In the genomic region with DNA sequence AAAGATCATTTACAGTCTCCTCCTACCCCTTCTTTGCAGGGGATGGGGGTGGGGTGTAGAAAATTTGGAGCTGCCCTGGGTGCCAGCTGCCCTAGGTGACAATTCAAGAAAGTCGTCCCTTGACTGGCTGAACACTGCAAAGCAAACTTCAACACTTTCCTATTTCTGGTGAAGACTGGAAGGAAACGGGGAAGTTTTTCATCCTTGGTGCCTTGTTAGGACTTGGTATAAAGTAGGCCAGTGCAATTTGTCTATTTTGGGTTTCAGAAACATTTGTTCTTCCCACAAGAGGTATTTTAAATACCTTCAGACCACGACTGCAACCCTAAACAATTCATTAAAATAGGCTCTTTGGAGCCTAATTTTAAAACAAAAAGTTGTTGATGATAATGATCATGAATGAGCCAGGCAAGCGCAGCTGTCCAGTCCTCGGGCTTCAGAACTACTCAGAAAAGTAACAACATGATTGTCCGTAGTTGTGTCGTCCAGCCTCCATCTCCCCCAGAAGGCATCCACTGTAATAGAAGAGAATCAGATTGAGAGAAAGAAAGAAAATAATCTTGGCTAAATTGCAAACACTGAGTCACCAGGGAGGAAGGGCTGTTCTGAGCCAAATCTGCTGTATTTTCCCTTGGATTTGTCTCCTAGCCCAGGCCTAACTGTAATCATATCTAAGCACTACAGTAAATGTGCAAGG, we compare ENCODE assay signal across 14 mouse cellular contexts.
DNase-seq lines count a peak whose midpoint lies in the region; ATAC-seq lines count a peak whose summit lies in the region.
"Had no signal": no experiment of that assay in that cellular context is flagged by ENCODE, and none has a peak within 500 bp of the region (broad histone marks: within the 10 kb centered on the region; RNA-seq: fewer than 3 reads in every experiment).

No protein-coding gene starts in this region.

- H3K4me3 ChIP-seq in embryonic facial prominence, embryonic 14.5 days (ENCODE audit: low read depth, low read length) = no peak overlapping the region
- no peak overlapping the region for H3K4me3 ChIP-seq in limb, embryonic 15.5 days
- H3K4me3 ChIP-seq in midbrain, embryonic 16.5 days (ENCODE audit: low read depth, low read length) = no peak overlapping the region
- no peak overlapping the region for H3K4me3 ChIP-seq in heart, embryonic 11.5 days (ENCODE audit: low read depth, low read length)
- H3K4me3 ChIP-seq: forebrain, embryonic 15.5 days had no signal

- peak overlapping the region; percentile 76; the same call in 1 of the 2 replicates for H3K27ac ChIP-seq in embryonic facial prominence, embryonic 14.5 days (replicated peaks; ENCODE audit: low read depth, low read length)
- peak overlapping the region; percentile 75 for H3K27ac ChIP-seq in limb, embryonic 15.5 days
- H3K27ac ChIP-seq in midbrain, embryonic 16.5 days (ENCODE audit: low read length) = no peak overlapping the region
- H3K27ac ChIP-seq in heart, embryonic 11.5 days (ENCODE audit: low read depth, low read length) = no peak overlapping the region
- H3K27ac ChIP-seq: forebrain, embryonic 15.5 days; hindbrain, embryonic 14.5 days had no signal

- ATAC-seq in frontal cortex, adult (ENCODE audit: low TSS enrichment) = peak; percentile 73
- ATAC-seq in embryonic facial prominence, embryonic 14.5 days (ENCODE audit: low read depth) = peak; percentile 60; the same call in 1 of the 2 replicates
- no peak for ATAC-seq in limb, embryonic 15.5 days (ENCODE audit: insufficient number of reproducible peaks, low FRiP score, low TSS enrichment, low read depth)
- no peak for ATAC-seq in midbrain, embryonic 16.5 days
- ATAC-seq in heart, embryonic 11.5 days (replicated peaks; ENCODE audit: insufficient number of reproducible peaks, low FRiP score, low TSS enrichment) = no peak
- ATAC-seq: activated CD4-positive, CD25-positive, alpha-beta regulatory T cell, adult 4 months; forebrain, embryonic 15.5 days had no signal

- H3K27me3 ChIP-seq in embryonic facial prominence, embryonic 14.5 days (replicated peaks; ENCODE audit: control insufficient read depth, insufficient read depth, low read length) = no peaks in the 10 kb centered on the region
- no peaks in the 10 kb centered on the region for H3K27me3 ChIP-seq in limb, embryonic 15.5 days
- H3K27me3 ChIP-seq in midbrain, embryonic 16.5 days (ENCODE audit: control insufficient read depth, insufficient read depth, low read depth, low read length) = no peaks in the 10 kb centered on the region
- H3K27me3 ChIP-seq in heart, embryonic 11.5 days (ENCODE audit: control insufficient read depth, insufficient read depth, low read length) = no peaks in the 10 kb centered on the region
- H3K27me3 ChIP-seq: forebrain, embryonic 15.5 days had no signal

- no peak overlapping the region for H3K4me2 ChIP-seq in embryonic facial prominence, embryonic 14.5 days (ENCODE audit: low read depth, low read length)
- no peak overlapping the region for H3K4me2 ChIP-seq in limb, embryonic 15.5 days
- H3K4me2 ChIP-seq in midbrain, embryonic 16.5 days (ENCODE audit: low read length) = no peak overlapping the region
- H3K4me2 ChIP-seq in heart, embryonic 11.5 days = no peak overlapping the region
- H3K4me2 ChIP-seq: forebrain, embryonic 15.5 days; hindbrain, embryonic 14.5 days had no signal

- no peaks in the 10 kb centered on the region for H3K36me3 ChIP-seq in embryonic facial prominence, embryonic 14.5 days (ENCODE audit: control insufficient read depth, insufficient read depth, low read length)
- H3K36me3 ChIP-seq in limb, embryonic 15.5 days = no peaks in the 10 kb centered on the region
- H3K36me3 ChIP-seq in midbrain, embryonic 16.5 days (ENCODE audit: control insufficient read depth, insufficient read depth, low read length) = no peaks in the 10 kb centered on the region
- H3K36me3 ChIP-seq in heart, embryonic 11.5 days (ENCODE audit: control insufficient read depth, insufficient read depth, low read length) = no peaks in the 10 kb centered on the region
- H3K36me3 ChIP-seq: forebrain, embryonic 15.5 days had no signal

- intact Hi-C loops in left cerebral cortex, postnatal 4 days (cut with DNase I) = no loop called here

- no peak overlapping the region for H3K9ac ChIP-seq in embryonic facial prominence, embryonic 14.5 days (ENCODE audit: low read depth, low read length)
- H3K9ac ChIP-seq in limb, embryonic 15.5 days = no peak overlapping the region
- no peak overlapping the region for H3K9ac ChIP-seq in midbrain, embryonic 16.5 days (ENCODE audit: low read depth, low read length)
- H3K9ac ChIP-seq in heart, embryonic 11.5 days (ENCODE audit: low read depth, low read length) = no peak overlapping the region
- H3K9ac ChIP-seq: forebrain, embryonic 15.5 days; hindbrain, embryonic 14.5 days had no signal

- no peaks in the 10 kb centered on the region for H3K9me3 ChIP-seq in embryonic facial prominence, embryonic 14.5 days (ENCODE audit: control insufficient read depth, low read length)
- H3K9me3 ChIP-seq in limb, embryonic 15.5 days = no peaks in the 10 kb centered on the region
- H3K9me3 ChIP-seq in midbrain, embryonic 16.5 days (replicated peaks; ENCODE audit: control insufficient read depth, low read length, poor library complexity, severe bottlenecking) = no peaks in the 10 kb centered on the region
- H3K9me3 ChIP-seq in heart, embryonic 11.5 days (replicated peaks; ENCODE audit: control insufficient read depth, low read length) = no peaks in the 10 kb centered on the region
- H3K9me3 ChIP-seq: forebrain, embryonic 15.5 days had no signal

- WGBS in embryonic facial prominence, embryonic 14.5 days = 37% methylated on average over 7 of the region's 7 CpGs
- WGBS in limb, embryonic 15.5 days = 34% methylated on average over 7 of the region's 7 CpGs
- WGBS in midbrain, embryonic 16.5 days = 87% methylated on average over 7 of the region's 7 CpGs
- 62% methylated on average over 7 of the region's 7 CpGs for WGBS in heart, embryonic 11.5 days (ENCODE audit: insufficient replicate concordance)

- no peak for DNase-seq in frontal cortex, postnatal 25 days (ENCODE audit: low spot score in 2 of 2)
- DNase-seq in left cerebral cortex, adult 9 months (ENCODE audit: low spot score in 2 of 2) = peak; percentile 18 to 30
- no peak for DNase-seq in left cerebral cortex, postnatal 4 days
- peak; percentile 65 for DNase-seq in embryonic facial prominence, embryonic 14.5 days (ENCODE audit: low spot score)
- DNase-seq: cerebellum, postnatal 25 days; layer of hippocampus, postnatal 36 days; thymus, postnatal 36 days had no signal

- peaks cover 25% of the 10 kb centered on the region for H3K4me1 ChIP-seq in embryonic facial prominence, embryonic 14.5 days (ENCODE audit: control insufficient read depth, insufficient read depth, low read length)
- H3K4me1 ChIP-seq in limb, embryonic 15.5 days = peaks cover 32% of the 10 kb centered on the region
- no peaks in the 10 kb centered on the region; the same call in 1 of the 2 replicates for H3K4me1 ChIP-seq in midbrain, embryonic 16.5 days (ENCODE audit: control insufficient read depth, insufficient read depth, low read length)
- H3K4me1 ChIP-seq in heart, embryonic 11.5 days (ENCODE audit: control insufficient read depth, insufficient read depth, low read length) = no peaks in the 10 kb centered on the region

Comparison
In these comparisons a context has a peak if more than half of its experiments do, and no peak if none do; other contexts are left out.
1. DNase-seq: peak in left cerebral cortex, adult 9 months (2 of 2) and embryonic facial prominence, embryonic 14.5 days (single experiment); none in frontal cortex, postnatal 25 days (0 of 2) and left cerebral cortex, postnatal 4 days (single experiment).
2. ATAC-seq: peak in frontal cortex, adult (single experiment) and embryonic facial prominence, embryonic 14.5 days (single experiment); none in limb, embryonic 15.5 days (single experiment), midbrain, embryonic 16.5 days (single experiment) and heart, embryonic 11.5 days (single experiment).
3. H3K27ac ChIP-seq: peak in embryonic facial prominence, embryonic 14.5 days (single experiment) and limb, embryonic 15.5 days (single experiment); none in midbrain, embryonic 16.5 days (single experiment) and heart, embryonic 11.5 days (single experiment).